Mouse (Mus musculus): Measurements from ENCODE around the gene Gm21981. TPM values are rescaled to one million over a fixed set of nuclear protein-coding genes. Genes with fewer than 3 reads are reported as not detected.

Gm21981 gene
- total RNA-seq (2021): 1 to 10 TPM; 4.3 to 4.7 TPM
- long read RNA-seq, partial matches to known transcripts: 0 of 1 reads
- long read RNA-seq, other reads (novel, unspliced or antisense): 1 of 1 reads

GRCm38 (mm10) chr17:47694442-47694502 lies at the start of gene Gm21981:
TSS of gene Gm21981 (minus strand) at chr17:47694455.
- DNase-seq (ENCODE audit: low spot score in 2 of 2): no peak

- DNase-seq (ENCODE audit: low spot score in 2 of 2): no peak
Observed at GRCm38 (mm10) chr17:47742991-47743734, 48.9 kb upstream of the Gm21981 start.

- DNase-seq (ENCODE audit: low spot score in 2 of 2): no peak
Observed at GRCm38 (mm10) chr17:47740186-47740585, 45.9 kb upstream of the Gm21981 start.

- no peak for DNase-seq (ENCODE audit: low spot score in 2 of 2)
Observed at GRCm38 (mm10) chr17:47738879-47739798, 44.9 kb upstream of the Gm21981 start.

- DNase-seq (ENCODE audit: low spot score in 2 of 2): peak in 1 of 2 experiments; percentile 25
Observed at GRCm38 (mm10) chr17:47738066-47738878, 44.0 kb upstream of the Gm21981 start.

GRCm38 (mm10) chr17:47737271-47738065 lies 43.2 kb upstream of the Gm21981 start:
- DNase-seq (ENCODE audit: low spot score in 2 of 2): peak; percentile 61 to 78

- peak; percentile 94 to 98 for DNase-seq (ENCODE audit: low spot score in 2 of 2)
Observed at GRCm38 (mm10) chr17:47736856-47737255, 42.6 kb upstream of the Gm21981 start, which contains the start of gene Tfeb. TSS of gene Tfeb (plus strand) at chr17:47737030.

GRCm38 (mm10) chr17:47735553-47736100 lies 41.4 kb upstream of the Gm21981 start:
- no peak for DNase-seq (ENCODE audit: low spot score in 2 of 2)

GRCm38 (mm10) chr17:47730633-47731575 lies 36.6 kb upstream of the Gm21981 start:
- no peak for DNase-seq (ENCODE audit: low spot score in 2 of 2)

- no peak for DNase-seq (ENCODE audit: low spot score in 2 of 2)
Observed at GRCm38 (mm10) chr17:47726566-47726965, 32.3 kb upstream of the Gm21981 start, which contains the start of gene Pgc. TSS of gene Pgc (plus strand) at chr17:47726842.

GRCm38 (mm10) chr17:47721183-47721582 lies 26.9 kb upstream of the Gm21981 start:
- no peak for DNase-seq (ENCODE audit: low spot score in 2 of 2)

GRCm38 (mm10) chr17:47715037-47715436 lies 20.8 kb upstream of the Gm21981 start:
- DNase-seq (ENCODE audit: low spot score in 2 of 2): no peak

GRCm38 (mm10) chr17:47712889-47713571 lies 18.8 kb upstream of the Gm21981 start:
- no peak for DNase-seq (ENCODE audit: low spot score in 2 of 2)

GRCm38 (mm10) chr17:47711883-47712282 lies 17.6 kb upstream of the Gm21981 start:
- DNase-seq (ENCODE audit: low spot score in 2 of 2): no peak

- no peak for DNase-seq (ENCODE audit: low spot score in 2 of 2)
Observed at GRCm38 (mm10) chr17:47710036-47710435, 15.8 kb upstream of the Gm21981 start.

- no peak for DNase-seq (ENCODE audit: low spot score in 2 of 2)
Observed at GRCm38 (mm10) chr17:47708972-47709371, 14.7 kb upstream of the Gm21981 start.

- DNase-seq (ENCODE audit: low spot score in 2 of 2): no peak
Observed at GRCm38 (mm10) chr17:47707961-47708360, 13.7 kb upstream of the Gm21981 start.

GRCm38 (mm10) chr17:47706196-47706595 lies 11.9 kb upstream of the Gm21981 start:
- DNase-seq (ENCODE audit: low spot score in 2 of 2): no peak

- no peak for DNase-seq (ENCODE audit: low spot score in 2 of 2)
Observed at GRCm38 (mm10) chr17:47704692-47705091, 10.4 kb upstream of the Gm21981 start.

All from layer of hippocampus, adult 18-20 months (tissue).